Mouse (Mus musculus) lung, postnatal 0 days (tissue): Measurements from ENCODE around the gene Mapkapk3.

Experiments
- CTCF ChIP-seq: IDR thresholded peaks from 2 replicates; pipeline ENCODE4 v1.5.1; 2016; ENCODE audit warnings: antibody characterized with exemption, mild to moderate bottlenecking
- EP300 ChIP-seq: IDR thresholded peaks from 2 replicates; pipeline ENCODE4 v1.6.1; 2016; ENCODE audit warnings: antibody characterized with exemption, mild to moderate bottlenecking, control low read depth

GRCm38 (mm10) chr9:107278527-107279377 lies 10.9 kb downstream of the Mapkapk3 start:
- TF ChIP-seq CTCF (peak; percentile 58), EP300 (peak; percentile 51; the same call in 1 of the 2 replicates)
